ENCODE assay signal across 27 mouse cellular contexts in genomic region chr7:49676627-49677026, GRCm38 (mm10). TPM values are rescaled to one million over a fixed set of nuclear protein-coding genes. Genes with fewer than 3 reads are reported as not detected.
DNase-seq lines count a peak whose midpoint lies in the region; ATAC-seq and TF ChIP-seq lines count a peak whose summit lies in the region.
"Had no signal": no experiment of that assay in that cellular context is flagged by ENCODE, and none has a peak within 500 bp of the region (broad histone marks: within the 10 kb centered on the region; RNA-seq: fewer than 3 reads in every experiment).

No protein-coding gene starts in this region.

- H3K27ac ChIP-seq in forebrain, embryonic 11.5 days (ENCODE audit: low read depth, low read length), result no peak overlapping the region
- H3K27ac ChIP-seq in forebrain, embryonic 15.5 days (replicated peaks), result no peak overlapping the region
- peak overlapping the region; percentile 61 for H3K27ac ChIP-seq in midbrain, embryonic 11.5 days (ENCODE audit: low read depth, low read length)
- H3K27ac ChIP-seq in midbrain, embryonic 14.5 days (replicated peaks; ENCODE audit: low read depth, low read length), result no peak overlapping the region
- H3K27ac ChIP-seq in limb, embryonic 10.5 days, result no peak overlapping the region
- H3K27ac ChIP-seq: embryonic facial prominence, embryonic 12.5 days; embryonic facial prominence, embryonic 15.5 days; heart, embryonic 15.5 days; hindbrain, embryonic 14.5 days; hindbrain, postnatal 0 days had no signal

- peak; percentile 13; the same call in 1 of the 2 replicates for ATAC-seq in forebrain, embryonic 11.5 days (replicated peaks; ENCODE audit: low FRiP score)
- ATAC-seq in forebrain, embryonic 15.5 days (replicated peaks), result no peak
- peak; percentile 51 for ATAC-seq in midbrain, embryonic 11.5 days (ENCODE audit: low FRiP score)
- ATAC-seq in midbrain, embryonic 14.5 days (ENCODE audit: low FRiP score, low TSS enrichment), result no peak
- ATAC-seq: CD4-positive, CD25-positive, alpha-beta regulatory T cell, adult 4 months; forebrain, embryonic 14.5 days; hindbrain, postnatal 0 days; inflammation-experienced regulatory T-cells, adult 6 months; intestine, embryonic 16.5 days had no signal

- H3K9ac ChIP-seq in forebrain, embryonic 11.5 days (ENCODE audit: low read length), result no peak overlapping the region
- no peak overlapping the region for H3K9ac ChIP-seq in forebrain, embryonic 15.5 days (replicated peaks)
- H3K9ac ChIP-seq in midbrain, embryonic 11.5 days (ENCODE audit: low read length), result 0 out of 2 replicates have a peak overlapping the region, but pooled peaks have one; percentile 11
- no peak overlapping the region for H3K9ac ChIP-seq in midbrain, embryonic 14.5 days (replicated peaks; ENCODE audit: low read length)
- H3K9ac ChIP-seq: embryonic facial prominence, embryonic 12.5 days; embryonic facial prominence, embryonic 15.5 days; heart, embryonic 12.5 days; heart, embryonic 15.5 days; hindbrain, embryonic 14.5 days had no signal

- H3K27me3 ChIP-seq in forebrain, embryonic 11.5 days (ENCODE audit: control insufficient read depth, insufficient read depth, low read length), result peaks cover 47% of the 10 kb centered on the region
- H3K27me3 ChIP-seq in forebrain, embryonic 15.5 days, result peaks cover 56% of the 10 kb centered on the region
- H3K27me3 ChIP-seq in midbrain, embryonic 11.5 days (ENCODE audit: control insufficient read depth, insufficient read depth, low read length), result peaks cover 40% of the 10 kb centered on the region
- H3K27me3 ChIP-seq in midbrain, embryonic 14.5 days (ENCODE audit: control insufficient read depth, insufficient read depth, low read length), result peaks cover 66% of the 10 kb centered on the region
- peaks cover 60% of the 10 kb centered on the region for H3K27me3 ChIP-seq in limb, embryonic 10.5 days (ENCODE audit: low read depth, poor library complexity, severe bottlenecking)

- no peak overlapping the region for H3K4me2 ChIP-seq in forebrain, embryonic 11.5 days (ENCODE audit: low read depth, low read length, severe bottlenecking)
- H3K4me2 ChIP-seq in forebrain, embryonic 15.5 days (replicated peaks), result no peak overlapping the region
- peak overlapping the region; percentile 20 for H3K4me2 ChIP-seq in midbrain, embryonic 11.5 days
- H3K4me2 ChIP-seq in midbrain, embryonic 14.5 days (ENCODE audit: low read length), result no peak overlapping the region
- H3K4me2 ChIP-seq: embryonic facial prominence, embryonic 12.5 days; embryonic facial prominence, embryonic 15.5 days; heart, embryonic 12.5 days; heart, embryonic 15.5 days; hindbrain, embryonic 14.5 days had no signal

- peak; percentile 41 for DNase-seq in forebrain, embryonic 11.5 days (ENCODE audit: low spot score)
- peak; percentile 93 for DNase-seq in midbrain, embryonic 11.5 days (ENCODE audit: low spot score, missing footprints)
- no peak for DNase-seq in midbrain, embryonic 14.5 days
- DNase-seq in brain, embryonic 14.5 days (ENCODE audit: low read depth), result peak; percentile 24
- DNase-seq in limb, embryonic 10.5 days (ENCODE audit: low spot score), result no peak
- no peak for DNase-seq in B cell, adult 2 months
- DNase-seq: adrenal gland, adult 2 months; adrenal gland, postnatal 25 days; cerebellum, adult 18-20 months; cerebellum, adult 9-10 months; cerebellum, postnatal 14 days; gastrocnemius, postnatal 10 days; gastrocnemius, postnatal 36 days; heart, postnatal 10 days; heart, postnatal 36 days had no signal

- H3K9me3 ChIP-seq in forebrain, embryonic 11.5 days (ENCODE audit: control insufficient read depth, low read length), result no peaks in the 10 kb centered on the region
- no peaks in the 10 kb centered on the region for H3K9me3 ChIP-seq in forebrain, embryonic 15.5 days
- no peaks in the 10 kb centered on the region for H3K9me3 ChIP-seq in midbrain, embryonic 11.5 days (ENCODE audit: control insufficient read depth, low read length)
- no peaks in the 10 kb centered on the region for H3K9me3 ChIP-seq in midbrain, embryonic 14.5 days (ENCODE audit: control insufficient read depth, low read length)
- H3K9me3 ChIP-seq in limb, embryonic 10.5 days (replicated peaks), result no peaks in the 10 kb centered on the region
- H3K9me3 ChIP-seq: embryonic facial prominence, embryonic 12.5 days; embryonic facial prominence, embryonic 15.5 days; heart, embryonic 12.5 days; heart, embryonic 15.5 days had no signal

- 18% methylated on average over 5 of the region's 5 CpGs for WGBS in forebrain, embryonic 11.5 days
- 18% methylated on average over 5 of the region's 5 CpGs for WGBS in forebrain, embryonic 15.5 days
- 6% methylated on average over 5 of the region's 5 CpGs for WGBS in midbrain, embryonic 11.5 days
- 8% methylated on average over 5 of the region's 5 CpGs for WGBS in midbrain, embryonic 14.5 days
- 13% methylated on average over 5 of the region's 5 CpGs for WGBS in limb, embryonic 10.5 days

- TF ChIP-seq POLR2A in brain, embryonic 14.5 days (IDR thresholded peaks at IDR 0.05; ENCODE audit: borderline replicate concordance, extremely low read depth, insufficient read depth, insufficient read length, poor library complexity, severe bottlenecking), result no peak

- no peaks in the 10 kb centered on the region for H3K36me3 ChIP-seq in forebrain, embryonic 11.5 days (ENCODE audit: control insufficient read depth, insufficient read depth, low read length)
- no peaks in the 10 kb centered on the region for H3K36me3 ChIP-seq in forebrain, embryonic 15.5 days
- H3K36me3 ChIP-seq in midbrain, embryonic 11.5 days (ENCODE audit: control insufficient read depth, insufficient read depth, low read length), result no peaks in the 10 kb centered on the region
- no peaks in the 10 kb centered on the region for H3K36me3 ChIP-seq in midbrain, embryonic 14.5 days (ENCODE audit: control insufficient read depth, insufficient read depth, low read length)
- no peaks in the 10 kb centered on the region for H3K36me3 ChIP-seq in limb, embryonic 10.5 days
- H3K36me3 ChIP-seq: embryonic facial prominence, embryonic 12.5 days; embryonic facial prominence, embryonic 15.5 days; heart, embryonic 12.5 days; heart, embryonic 15.5 days had no signal

- TF ChIP-seq CTCF in brain, embryonic 14.5 days (IDR thresholded peaks at IDR 0.05; ENCODE audit: borderline replicate concordance, extremely low read depth, insufficient read depth, insufficient read length), result no peak

- peaks cover 10% of the 10 kb centered on the region for H3K4me1 ChIP-seq in forebrain, embryonic 11.5 days (replicated peaks; ENCODE audit: control insufficient read depth, insufficient read depth, low read length)
- H3K4me1 ChIP-seq in forebrain, embryonic 15.5 days, result peaks cover 2% of the 10 kb centered on the region; the same call in 1 of the 2 replicates
- H3K4me1 ChIP-seq in midbrain, embryonic 11.5 days (ENCODE audit: control insufficient read depth, insufficient read depth, low read length), result peaks cover 32% of the 10 kb centered on the region
- H3K4me1 ChIP-seq in midbrain, embryonic 14.5 days (ENCODE audit: control insufficient read depth, insufficient read depth, low read length), result peaks cover 8% of the 10 kb centered on the region; the same call in 1 of the 2 replicates
- H3K4me1 ChIP-seq in limb, embryonic 10.5 days, result peaks cover 9% of the 10 kb centered on the region
- H3K4me1 ChIP-seq: embryonic facial prominence, embryonic 12.5 days; heart, embryonic 15.5 days had no signal

- H3K4me3 ChIP-seq in forebrain, embryonic 11.5 days (ENCODE audit: low read depth, low read length), result no peak overlapping the region
- H3K4me3 ChIP-seq in forebrain, embryonic 15.5 days, result no peak overlapping the region
- no peak overlapping the region for H3K4me3 ChIP-seq in midbrain, embryonic 11.5 days (ENCODE audit: low read depth, low read length)
- no peak overlapping the region for H3K4me3 ChIP-seq in midbrain, embryonic 14.5 days (replicated peaks; ENCODE audit: low read depth, low read length)
- H3K4me3 ChIP-seq in limb, embryonic 10.5 days, result 0 out of 2 replicates have a peak overlapping the region, but pooled peaks have one; percentile 16
- H3K4me3 ChIP-seq: embryonic facial prominence, embryonic 12.5 days; embryonic facial prominence, embryonic 15.5 days; heart, embryonic 12.5 days; heart, embryonic 15.5 days had no signal

RNA-seq across cellular contexts. Expression of gene Dbx1, which starts 40.0 kb away (rescaled TPM):
- polyA plus RNA-seq in forebrain, embryonic 11.5 days (2014; fragmentation: Nextera tagmentation; extraction: Ambion mirVana), result 31.0 and 33.3 TPM in 2 replicates
- 1.5 and 1.9 TPM in 2 replicates for polyA plus RNA-seq in forebrain, embryonic 15.5 days (2015; fragmentation: Nextera tagmentation; extraction: Ambion mirVana)
- polyA plus RNA-seq in midbrain, embryonic 11.5 days (2014; fragmentation: Nextera tagmentation; extraction: Ambion mirVana), result 168 and 182 TPM in 2 replicates
- 14.0 and 52.8 TPM in 2 replicates for polyA plus RNA-seq in midbrain, embryonic 14.5 days (2014; fragmentation: Nextera tagmentation; extraction: Ambion mirVana)
- polyA plus RNA-seq in brain, embryonic 14.5 days (2012; rRNA removed), result 9.6 and 14.1 TPM in 2 replicates
- polyA plus RNA-seq in limb, embryonic 10.5 days (2016; fragmentation: Nextera tagmentation; extraction: Ambion mirVana), result not detected in 2 replicates
- polyA plus RNA-seq: adrenal gland, adult 2 months; C2C12; CD4-positive, CD25-positive, alpha-beta regulatory T cell, adult 4 months; heart, embryonic 15.5 days; inflammation-experienced regulatory T-cells, adult 6 months; intestine, embryonic 16.5 days had no signal

Comparison
In these comparisons a context has a peak if more than half of its experiments do, and no peak if none do; other contexts are left out.
1. ATAC-seq: peak in forebrain, embryonic 11.5 days (single experiment) and midbrain, embryonic 11.5 days (single experiment); none in forebrain, embryonic 15.5 days (single experiment) and midbrain, embryonic 14.5 days (single experiment).
2. DNase-seq: peak in forebrain, embryonic 11.5 days (single experiment), midbrain, embryonic 11.5 days (single experiment) and brain, embryonic 14.5 days (single experiment); none in midbrain, embryonic 14.5 days (single experiment), limb, embryonic 10.5 days (single experiment) and B cell, adult 2 months (0 of 2).